Mouse (Mus musculus) neutrophil, adult 83 days (primary cell): ENCODE results near the gene Prpf18. TPM values are rescaled to one million over a fixed set of nuclear protein-coding genes. Genes with fewer than 3 reads are reported as not detected.

Experiments
- total RNA-seq, 2 experiments: library from RNA; stranded (reverse); gene quantifications; one replicate each; pipeline ENCODE4 v1.2.4; 2023

Gene Prpf18
- 10 to 100 TPM; 40.4 to 43.6 TPM for total RNA-seq

GRCm38 (mm10) chr2:4651500-4652285 is at the start of gene Prpf18:
Gene Prpf18 (minus strand): TSS chr2:4652113.

Other genes with a start within 250 kb of the Prpf18 start
- gene Bend7, start 65.7 kb upstream of the Prpf18 start, total RNA-seq = not detected
- 10 to 100 TPM; 22.7 to 25.9 TPM for gene Sephs1, start 229.5 kb upstream of the Prpf18 start, total RNA-seq